Mouse (Mus musculus) liver, embryonic 13.5 days (tissue): ENCODE measurements around the gene Ppfia4. TPM values are rescaled to one million over a fixed set of nuclear protein-coding genes. Genes with fewer than 3 reads are reported as not detected.

Experiments used
- ATAC-seq: fragments of 200-750 bp; cut with Nextera tagmentation; 2 replicates; pipeline ENCODE4 v1.8.0; 2017; ENCODE audit warnings: low read depth, mild to moderate bottlenecking, moderate number of reproducible peaks, moderate library complexity
- DNase-seq: peaks from one replicate; pipeline ENCODE4 v3.0.0; 2022
- H3K27ac ChIP-seq: fragments of 300-500 bp; sonication (generic); 2 replicates; pipeline ENCODE4 v1.5.1; 2015; ENCODE audit warnings: moderate library complexity, mild to moderate bottlenecking, inconsistent platforms
- H3K27me3 ChIP-seq: fragments of 300-500 bp; sonication (generic); 2 replicates; pipeline ENCODE4 v1.6.1; 2015; ENCODE audit warnings: mild to moderate bottlenecking, inconsistent platforms
- H3K36me3 ChIP-seq: fragments of 300-500 bp; sonication (generic); 2 replicates; pipeline ENCODE4 v1.6.1; 2015; ENCODE audit warnings: mild to moderate bottlenecking, inconsistent platforms
- H3K4me1 ChIP-seq: fragments of 300-500 bp; sonication (generic); replicated peaks from 2 replicates; pipeline ENCODE4 v1.6.1; 2015; ENCODE audit warnings: inconsistent platforms
- H3K4me2 ChIP-seq: fragments of 300-500 bp; sonication (generic); 2 replicates; pipeline ENCODE4 v1.6.1; 2015; ENCODE audit warnings: inconsistent platforms, mild to moderate bottlenecking, moderate library complexity
- H3K4me3 ChIP-seq: fragments of 300-500 bp; sonication (generic); replicated peaks from 2 replicates; pipeline ENCODE4 v1.5.1; 2015; ENCODE audit warnings: mild to moderate bottlenecking, inconsistent platforms
- H3K9ac ChIP-seq: fragments of 300-500 bp; sonication (generic); 2 replicates; pipeline ENCODE4 v1.6.1; 2015; ENCODE audit warnings: mild to moderate bottlenecking, inconsistent platforms
- H3K9me3 ChIP-seq: fragments of 300-500 bp; sonication (generic); replicated peaks from 2 replicates; pipeline ENCODE4 v1.6.1; 2016; ENCODE audit warnings: inconsistent platforms
- WGBS: fragments of 180-500 bp; shearing (Covaris S2); methylation state at CpG from one replicate; pipeline ENCODE4 v1.1.7; 2015; ENCODE audit not compliant: insufficient replicate concordance; 5-methylcytosine and 5-hydroxymethylcytosine counted together
- polyA plus RNA-seq: library from polyadenylated mRNA; unstranded; fragments of >200 nt; fragmentation: Nextera tagmentation; extraction: Ambion mirVana; gene quantifications from 2 replicates; pipeline ENCODE4 v1.2.1, GENCODE M21; 2015

The Ppfia4 gene
- 1.1 and 1.2 TPM in 2 replicates for polyA plus RNA-seq

- Histone ChIP-seq H3K9me3 (no peaks in the 10 kb centered on the region), H3K4me2 (no peak within 1 kb of the TSS), H3K27ac (no peak within 1 kb of the TSS), H3K4me3 (no peak within 1 kb of the TSS), H3K36me3 (no peaks in the 10 kb centered on the region), H3K9ac (no peak within 1 kb of the TSS), H3K27me3 (no peaks in the 10 kb centered on the region), H3K4me1 (peaks cover 29% of the 10 kb centered on the region)
- DNase-seq (no peak), ATAC-seq (no peak)
- WGBS: 40% methylated on average over 13 of the region's 13 CpGs
Measured at GRCm38 (mm10) chr1:134332770-134333271, at the start of gene Ppfia4. Ppfia4 (minus strand) TSS chr1:134332928.

GRCm38 (mm10) chr1:134381795-134382625 lies 49.3 kb upstream of the Ppfia4 start:
- Histone ChIP-seq H3K4me1 (peaks cover 5% of the 10 kb centered on the region), H3K27ac (no peak overlapping the region), H3K27me3 (peaks cover 19% of the 10 kb centered on the region), H3K36me3 (no peaks in the 10 kb centered on the region), H3K4me3 (peak overlapping the region; percentile 10), H3K9ac (0 out of 2 replicates have a peak overlapping the region, but pooled peaks have one; percentile 10), H3K9me3 (0 out of 2 replicates have a peak, but pooled peaks cover 3% of the 10 kb centered on the region), H3K4me2 (peak overlapping the region; percentile 52)
- WGBS: 4% methylated on average over 19 of the region's 19 CpGs
- DNase-seq (no peak), ATAC-seq (no peak)

- Histone ChIP-seq H3K27me3 (peaks cover 12% of the 10 kb centered on the region; the same call in 1 of the 2 replicates), H3K4me3 (no peak overlapping the region), H3K9me3 (0 out of 2 replicates have a peak, but pooled peaks cover 3% of the 10 kb centered on the region), H3K4me1 (peaks cover 5% of the 10 kb centered on the region), H3K4me2 (no peak overlapping the region), H3K27ac (no peak overlapping the region), H3K9ac (no peak overlapping the region), H3K36me3 (no peaks in the 10 kb centered on the region)
- ATAC-seq (no peak), DNase-seq (no peak)
- WGBS: 66% methylated on average over 2 of the region's 2 CpGs
Measured at GRCm38 (mm10) chr1:134381051-134381450, 48.3 kb upstream of the Ppfia4 start.

GRCm38 (mm10) chr1:134374124-134374523 lies 41.4 kb upstream of the Ppfia4 start:
- Histone ChIP-seq H3K27ac (no peak overlapping the region), H3K9ac (no peak overlapping the region), H3K9me3 (peaks cover 14% of the 10 kb centered on the region; the same call in 1 of the 2 replicates), H3K36me3 (no peaks in the 10 kb centered on the region), H3K4me2 (no peak overlapping the region), H3K27me3 (no peaks in the 10 kb centered on the region; the same call in 1 of the 2 replicates), H3K4me3 (no peak overlapping the region), H3K4me1 (no peaks in the 10 kb centered on the region)
- 65% methylated on average over 2 of the region's 2 CpGs for WGBS
- ATAC-seq: no peak
- no peak for DNase-seq

GRCm38 (mm10) chr1:134368777-134369337 lies 36.1 kb upstream of the Ppfia4 start:
- WGBS: 41% methylated on average over 9 of the region's 9 CpGs
- Histone ChIP-seq H3K9me3 (peaks cover 14% of the 10 kb centered on the region; the same call in 1 of the 2 replicates), H3K27ac (no peak overlapping the region), H3K36me3 (no peaks in the 10 kb centered on the region), H3K4me3 (no peak overlapping the region), H3K4me1 (no peaks in the 10 kb centered on the region), H3K9ac (no peak overlapping the region), H3K27me3 (no peaks in the 10 kb centered on the region), H3K4me2 (no peak overlapping the region)
- DNase-seq (peak; percentile 34), ATAC-seq (no peak)

GRCm38 (mm10) chr1:134365491-134365890 lies 32.8 kb upstream of the Ppfia4 start:
- Histone ChIP-seq H3K9ac (no peak overlapping the region), H3K4me3 (no peak overlapping the region), H3K36me3 (peaks cover 2% of the 10 kb centered on the region), H3K4me1 (peaks cover 10% of the 10 kb centered on the region), H3K9me3 (peaks cover 6% of the 10 kb centered on the region; the same call in 1 of the 2 replicates), H3K27me3 (no peaks in the 10 kb centered on the region), H3K4me2 (no peak overlapping the region), H3K27ac (no peak overlapping the region)
- ATAC-seq (no peak), DNase-seq (no peak)
- WGBS: 55% methylated on average over 5 of the region's 5 CpGs

GRCm38 (mm10) chr1:134363194-134363593 lies 30.5 kb upstream of the Ppfia4 start:
- Histone ChIP-seq H3K36me3 (peaks cover 24% of the 10 kb centered on the region), H3K9me3 (no peaks in the 10 kb centered on the region), H3K27me3 (no peaks in the 10 kb centered on the region), H3K4me1 (peaks cover 27% of the 10 kb centered on the region), H3K27ac (no peak overlapping the region), H3K4me3 (no peak overlapping the region), H3K9ac (no peak overlapping the region), H3K4me2 (no peak overlapping the region)
- 74% methylated on average over 4 of the region's 4 CpGs for WGBS
- no peak for DNase-seq
- no peak for ATAC-seq

- H3K4me1 ChIP-seq: peaks cover 37% of the 10 kb centered on the region
- H3K36me3 ChIP-seq: peaks cover 35% of the 10 kb centered on the region
- DNase-seq (peak; percentile 96), ATAC-seq (peak; percentile 96)
- no peaks in the 10 kb centered on the region for H3K27me3 ChIP-seq
- peak within 1 kb of the TSS; percentile 78 for H3K4me2 ChIP-seq
- H3K9ac ChIP-seq: peak within 1 kb of the TSS; percentile 88
- peak within 1 kb of the TSS; percentile 81 for H3K4me3 ChIP-seq
- no peaks in the 10 kb centered on the region for H3K9me3 ChIP-seq
- under 1% methylated on average over 38 of the region's 38 CpGs for WGBS
- peak within 1 kb of the TSS; percentile 88 for H3K27ac ChIP-seq
Measured at GRCm38 (mm10) chr1:134361857-134362212, 29.1 kb upstream of the Ppfia4 start, which contains the start of gene Tmem183a. Tmem183a (minus strand) TSS chr1:134361979.

GRCm38 (mm10) chr1:134361195-134361856 lies 28.6 kb upstream of the Ppfia4 start:
- Histone ChIP-seq H3K9me3 (no peaks in the 10 kb centered on the region), H3K9ac (peak overlapping the region; percentile 88), H3K27me3 (no peaks in the 10 kb centered on the region), H3K27ac (peak overlapping the region; percentile 88), H3K4me1 (peaks cover 37% of the 10 kb centered on the region), H3K36me3 (peaks cover 40% of the 10 kb centered on the region), H3K4me3 (peak overlapping the region; percentile 81), H3K4me2 (peak overlapping the region; percentile 78)
- peak; percentile 87 for ATAC-seq
- 1% methylated on average over 44 of the region's 44 CpGs for WGBS
- no peak for DNase-seq

- H3K9me3 ChIP-seq: no peaks in the 10 kb centered on the region
- ATAC-seq (no peak), DNase-seq (no peak)
- peak overlapping the region; percentile 78 for H3K4me2 ChIP-seq
- 57% methylated on average over 7 of the region's 7 CpGs for WGBS
- H3K9ac ChIP-seq: peak overlapping the region; percentile 88
- H3K36me3 ChIP-seq: peaks cover 46% of the 10 kb centered on the region
- H3K4me3 ChIP-seq: peak overlapping the region; percentile 81
- peak overlapping the region; percentile 88; the same call in 1 of the 2 replicates for H3K27ac ChIP-seq
- H3K4me1 ChIP-seq: peaks cover 37% of the 10 kb centered on the region
- H3K27me3 ChIP-seq: no peaks in the 10 kb centered on the region
Measured at GRCm38 (mm10) chr1:134360656-134361055, 27.9 kb upstream of the Ppfia4 start.

GRCm38 (mm10) chr1:134357461-134357860 lies 24.7 kb upstream of the Ppfia4 start:
- Histone ChIP-seq H3K9ac (no peak overlapping the region), H3K4me1 (peaks cover 35% of the 10 kb centered on the region), H3K27me3 (no peaks in the 10 kb centered on the region), H3K36me3 (peaks cover 78% of the 10 kb centered on the region), H3K4me2 (no peak overlapping the region), H3K27ac (no peak overlapping the region), H3K9me3 (no peaks in the 10 kb centered on the region), H3K4me3 (no peak overlapping the region)
- ATAC-seq (no peak), DNase-seq (no peak)
- WGBS: 63% methylated on average over 4 of the region's 4 CpGs
